Mouse (Mus musculus) macrophage (primary cell): Measurements from ENCODE around the gene Srxn1. TPM values are rescaled to one million over a fixed set of nuclear protein-coding genes. Genes with fewer than 3 reads are reported as not detected.

ENCODE experiments used
- H3K27ac ChIP-seq: fragments of 350-480 bp; formaldehyde crosslinking; 2 replicates; pipeline ENCODE4 v1.9.0; 2021
- H3K36me3 ChIP-seq: fragments of 350-480 bp; formaldehyde crosslinking; 2 replicates; pipeline ENCODE4 v1.9.0; 2021; ENCODE audit errors: inconsistent target
- H3K4me3 ChIP-seq: fragments of 350-480 bp; formaldehyde crosslinking; 2 replicates; pipeline ENCODE4 v1.9.0; 2021; ENCODE audit errors: inconsistent target
- H3K79me2 ChIP-seq: fragments of 350-480 bp; formaldehyde crosslinking; 2 replicates; pipeline ENCODE4 v1.9.0; 2021; ENCODE audit errors: inconsistent target
- WGBS: methylation state at CpG from one replicate; pipeline ENCODE4 v1.1.7; 2026; ENCODE audit warnings: inconsistent platforms; ENCODE audit not compliant: missing documents; 5-methylcytosine and 5-hydroxymethylcytosine counted together
- polyA plus RNA-seq: library from polyadenylated mRNA; stranded (reverse); fragments of 250-400 nt; gene quantifications from 3 replicates; pipeline ENCODE4 v1.2.4, GENCODE M21; 2018; ENCODE audit warnings: inconsistent platforms

Srxn1 gene
- polyA plus RNA-seq, 1 experiment from 2014 or later, result 85.7 TPM

- Histone ChIP-seq H3K27ac (no peak overlapping the region), H3K36me3 (no peaks in the 10 kb centered on the region), H3K4me3 (no peak overlapping the region), H3K79me2 (no peaks in the 10 kb centered on the region)
- WGBS, result 22% methylated on average over 7 of the region's 7 CpGs
Measured at GRCm38 (mm10) chr2:152082456-152083285, 22.6 kb upstream of the Srxn1 start.

- WGBS, result 77% methylated on average over 4 of the region's 4 CpGs
- Histone ChIP-seq H3K36me3 (no peaks in the 10 kb centered on the region), H3K27ac (no peak overlapping the region), H3K4me3 (no peak overlapping the region), H3K79me2 (no peaks in the 10 kb centered on the region)
Measured at GRCm38 (mm10) chr2:152083411-152083810, 21.9 kb upstream of the Srxn1 start.

GRCm38 (mm10) chr2:152084298-152084697 lies 21.0 kb upstream of the Srxn1 start:
- Histone ChIP-seq H3K27ac (no peak overlapping the region), H3K36me3 (no peaks in the 10 kb centered on the region), H3K4me3 (no peak overlapping the region), H3K79me2 (no peaks in the 10 kb centered on the region)
- WGBS, result 49% methylated on average over 6 of the region's 6 CpGs

GRCm38 (mm10) chr2:152085414-152085813 lies 19.9 kb upstream of the Srxn1 start:
- Histone ChIP-seq H3K4me3 (no peak overlapping the region), H3K36me3 (no peaks in the 10 kb centered on the region), H3K79me2 (no peaks in the 10 kb centered on the region), H3K27ac (no peak overlapping the region)
- 40% methylated on average over 6 of the region's 6 CpGs for WGBS

GRCm38 (mm10) chr2:152086451-152086850 lies 18.9 kb upstream of the Srxn1 start:
- Histone ChIP-seq H3K79me2 (no peaks in the 10 kb centered on the region), H3K27ac (no peak overlapping the region), H3K4me3 (no peak overlapping the region), H3K36me3 (no peaks in the 10 kb centered on the region)
- WGBS, result 71% methylated on average over 6 of the region's 6 CpGs

- Histone ChIP-seq H3K79me2 (no peaks in the 10 kb centered on the region), H3K4me3 (no peak overlapping the region), H3K36me3 (no peaks in the 10 kb centered on the region), H3K27ac (no peak overlapping the region)
- WGBS, result 86% methylated on average over 5 of the region's 5 CpGs
Measured at GRCm38 (mm10) chr2:152087111-152087510, 18.2 kb upstream of the Srxn1 start.

GRCm38 (mm10) chr2:152089078-152089477 lies 16.2 kb upstream of the Srxn1 start:
- H3K36me3 ChIP-seq, result no peaks in the 10 kb centered on the region
- 11% methylated on average over 4 of the region's 4 CpGs for WGBS
- H3K4me3 ChIP-seq, result no peak overlapping the region
- H3K79me2 ChIP-seq, result no peaks in the 10 kb centered on the region
- H3K27ac ChIP-seq, result no peak overlapping the region

GRCm38 (mm10) chr2:152089581-152089980 lies 15.7 kb upstream of the Srxn1 start:
- Histone ChIP-seq H3K4me3 (no peak overlapping the region), H3K36me3 (no peaks in the 10 kb centered on the region), H3K27ac (no peak overlapping the region), H3K79me2 (no peaks in the 10 kb centered on the region)
- 82% methylated on average over 3 of the region's 5 CpGs for WGBS

GRCm38 (mm10) chr2:152090486-152090885 lies 14.8 kb upstream of the Srxn1 start:
- WGBS, result 84% methylated on average over 5 of the region's 5 CpGs
- no peaks in the 10 kb centered on the region for H3K79me2 ChIP-seq

GRCm38 (mm10) chr2:152091342-152092056 lies 13.8 kb upstream of the Srxn1 start:
- H3K36me3 ChIP-seq, result no peaks in the 10 kb centered on the region
- no peak overlapping the region for H3K4me3 ChIP-seq
- no peak overlapping the region for H3K27ac ChIP-seq
- no peaks in the 10 kb centered on the region for H3K79me2 ChIP-seq
- WGBS, result 44% methylated on average over 10 of the region's 12 CpGs

More at GRCm38 (mm10) chr2:152090486-152090885, 14.8 kb upstream of the Srxn1 start:
- no peak overlapping the region for H3K27ac ChIP-seq
- H3K4me3 ChIP-seq, result no peak overlapping the region
- H3K36me3 ChIP-seq, result no peaks in the 10 kb centered on the region

GRCm38 (mm10) chr2:152092927-152093326 lies 12.4 kb upstream of the Srxn1 start:
- Histone ChIP-seq H3K79me2 (no peaks in the 10 kb centered on the region), H3K36me3 (no peaks in the 10 kb centered on the region), H3K4me3 (no peak overlapping the region), H3K27ac (no peak overlapping the region)
- 3% methylated on average over 43 of the region's 45 CpGs for WGBS

GRCm38 (mm10) chr2:152093356-152093792 lies 11.9 kb upstream of the Srxn1 start:
- Histone ChIP-seq H3K27ac (no peak overlapping the region), H3K4me3 (no peak overlapping the region), H3K36me3 (no peaks in the 10 kb centered on the region), H3K79me2 (no peaks in the 10 kb centered on the region)
- 4% methylated on average over 47 of the region's 60 CpGs for WGBS

- 25% methylated on average over 25 of the region's 29 CpGs for WGBS
Measured at GRCm38 (mm10) chr2:152094856-152095545, 10.3 kb upstream of the Srxn1 start.

GRCm38 (mm10) chr2:152096922-152097321 lies 8.4 kb upstream of the Srxn1 start:
- 95% methylated on average over 2 of the region's 2 CpGs for WGBS
- H3K27ac ChIP-seq, result no peak overlapping the region

More at GRCm38 (mm10) chr2:152094856-152095545, 10.3 kb upstream of the Srxn1 start:
- Histone ChIP-seq H3K79me2 (no peaks in the 10 kb centered on the region), H3K36me3 (no peaks in the 10 kb centered on the region), H3K4me3 (no peak overlapping the region), H3K27ac (no peak overlapping the region)

More at GRCm38 (mm10) chr2:152096922-152097321, 8.4 kb upstream of the Srxn1 start:
- no peaks in the 10 kb centered on the region for H3K79me2 ChIP-seq
- H3K36me3 ChIP-seq, result no peaks in the 10 kb centered on the region
- H3K4me3 ChIP-seq, result no peak overlapping the region
